Mouse (Mus musculus) MEL (cell line): ENCODE results near the gene Cyfip2. TPM values are rescaled to one million over a fixed set of nuclear protein-coding genes. Genes with fewer than 3 reads are reported as not detected.

Experiments used
- DNase-seq: peaks from one replicate; pipeline ENCODE4 v3.0.0; 2011; ENCODE audit warnings: low read depth, low spot score
- H3K27ac ChIP-seq: 2 replicates; pipeline ENCODE4 v1.5.1; 2012; ENCODE audit warnings: low read depth, mild to moderate bottlenecking, control low read depth, low read length, moderate library complexity; ENCODE audit not compliant: control insufficient read depth
- H3K27me3 ChIP-seq, 2 experiments: fragments of 150-350 bp in 1 of 2; sonication (generic) in 1 of 2; 2 replicates each; pipeline ENCODE4 v1.6.1; 2012; ENCODE audit warnings: low read length in 2 of 2, mild to moderate bottlenecking in 2 of 2, improper control_type of control experiment in 1 of 2, moderate library complexity in 1 of 2; ENCODE audit not compliant: insufficient read depth in 2 of 2, control insufficient read depth in 1 of 2
- H3K36me3 ChIP-seq, 2 experiments: 2 replicates each; pipeline ENCODE4 v1.6.1; 2012 to 2014; ENCODE audit warnings: low read length in 2 of 2, improper control_type of control experiment in 1 of 2, inconsistent platforms in 1 of 2, mild to moderate bottlenecking in 1 of 2; ENCODE audit not compliant: insufficient read depth in 2 of 2, control insufficient read depth in 1 of 2
- H3K4me1 ChIP-seq, 2 experiments: fragments of 150-350 bp in 1 of 2; sonication (generic) in 1 of 2; 2 replicates each; pipeline ENCODE4 v1.6.1; 2012; ENCODE audit warnings: low read length in 2 of 2, improper control_type of control experiment in 1 of 2, mild to moderate bottlenecking in 1 of 2; ENCODE audit not compliant: insufficient read depth in 2 of 2, control insufficient read depth in 1 of 2
- H3K4me3 ChIP-seq, 2 experiments: fragments of 150-350 bp in 1 of 2; sonication (generic) in 1 of 2; 2 replicates each; pipeline ENCODE4 v1.5.1; 2012; ENCODE audit warnings: low read depth in 2 of 2, low read length in 2 of 2, mild to moderate bottlenecking in 2 of 2, moderate library complexity in 2 of 2, control low read depth in 1 of 2, improper control_type of control experiment in 1 of 2; ENCODE audit not compliant: control insufficient read depth in 1 of 2, insufficient read depth in 1 of 2
- H3K79me2 ChIP-seq: 2 replicates; pipeline ENCODE4 v1.6.1; 2012; ENCODE audit warnings: mild to moderate bottlenecking, low read length, moderate library complexity; ENCODE audit not compliant: control insufficient read depth, poor library complexity, insufficient read depth
- H3K9ac ChIP-seq: 2 replicates; pipeline ENCODE4 v1.6.1; 2012; ENCODE audit warnings: low read depth, mild to moderate bottlenecking, control low read depth, low read length, moderate library complexity; ENCODE audit not compliant: control insufficient read depth, poor library complexity, severe bottlenecking
- H3K9me3 ChIP-seq: fragments of 150-350 bp; sonication (generic); replicated peaks from 2 replicates; pipeline ENCODE4 v1.6.1; 2012; ENCODE audit warnings: mild to moderate bottlenecking, low read length, improper control_type of control experiment, moderate library complexity; ENCODE audit not compliant: insufficient read depth
- BHLHE40 ChIP-seq: IDR thresholded peaks from 2 replicates; pipeline ENCODE4 v1.6.1; 2012; ENCODE audit warnings: low read depth, mild to moderate bottlenecking, inconsistent platforms, low read length, improper control_type of control experiment, borderline replicate concordance
- CHD1 ChIP-seq: IDR thresholded peaks from 2 replicates; pipeline ENCODE4 v1.6.1; 2012; ENCODE audit warnings: low read depth, mild to moderate bottlenecking, inconsistent platforms, low read length, improper control_type of control experiment
- CHD2 ChIP-seq: IDR thresholded peaks from 2 replicates; pipeline ENCODE4 v1.6.1; 2011; ENCODE audit warnings: low read length, improper control_type of control experiment
- CTCF ChIP-seq, 3 experiments: IDR thresholded peaks in 2 of 3; conservative IDR thresholded peaks in 1 of 3; 2 replicates each; pipeline ENCODE4 v1.5.1; 2011 to 2012; ENCODE audit warnings: low read length in 3 of 3, low read depth in 2 of 3, mild to moderate bottlenecking in 2 of 3, improper control_type of control experiment in 1 of 3, inconsistent platforms in 1 of 3, mixed read lengths in 1 of 3, moderate library complexity in 1 of 3; ENCODE audit not compliant: control insufficient read depth in 1 of 3, insufficient read depth in 1 of 3, poor library complexity in 1 of 3, severe bottlenecking in 1 of 3
- ELF1 ChIP-seq: IDR thresholded peaks from 2 replicates; pipeline ENCODE4 v1.6.1; 2014; ENCODE audit warnings: low read depth, mild to moderate bottlenecking, inconsistent platforms, low read length, improper control_type of control experiment, moderate library complexity
- EP300 ChIP-seq, 2 experiments: IDR thresholded peaks; 2 replicates each; pipeline ENCODE4 v1.6.1; 2011; ENCODE audit warnings: improper control_type of control experiment in 2 of 2, low read length in 2 of 2, low read depth in 1 of 2, mild to moderate bottlenecking in 1 of 2
- GABPA ChIP-seq: IDR thresholded peaks from 2 replicates; pipeline ENCODE4 v1.6.1; 2012; ENCODE audit warnings: low read depth, mild to moderate bottlenecking, inconsistent platforms, low read length, improper control_type of control experiment, moderate library complexity
- HCFC1 ChIP-seq: IDR thresholded peaks from 2 replicates; pipeline ENCODE4 v1.6.1; 2012; ENCODE audit warnings: low read depth, mild to moderate bottlenecking, inconsistent platforms, low read length, improper control_type of control experiment, moderate library complexity
- KAT2A ChIP-seq: conservative IDR thresholded peaks from 2 replicates; pipeline ENCODE4 v1.6.1; 2012; ENCODE audit warnings: low read depth, low read length, improper control_type of control experiment, inconsistent platforms
- MAZ ChIP-seq: IDR thresholded peaks from 2 replicates; pipeline ENCODE4 v1.6.1; 2012; ENCODE audit warnings: low read depth, mild to moderate bottlenecking, inconsistent platforms, low read length, improper control_type of control experiment
- MEF2A ChIP-seq: IDR thresholded peaks from 2 replicates; pipeline ENCODE4 v1.6.1; 2014; ENCODE audit warnings: low read depth, mild to moderate bottlenecking, inconsistent platforms, low read length, improper control_type of control experiment; ENCODE audit not compliant: poor library complexity, insufficient replicate concordance, severe bottlenecking; ENCODE audit errors: extremely low read depth
- MYB ChIP-seq: IDR thresholded peaks from 2 replicates; pipeline ENCODE4 v1.6.1; 2011; ENCODE audit warnings: mild to moderate bottlenecking, low read depth, low read length, improper control_type of control experiment
- NELFE ChIP-seq: IDR thresholded peaks from 2 replicates; pipeline ENCODE4 v1.6.1; 2011; ENCODE audit warnings: low read depth, low read length, improper control_type of control experiment
- NRF1 ChIP-seq: IDR thresholded peaks from 2 replicates; pipeline ENCODE4 v1.6.1; 2014; ENCODE audit warnings: low read depth, mild to moderate bottlenecking, inconsistent platforms, low read length, improper control_type of control experiment, moderate library complexity; ENCODE audit not compliant: poor library complexity, insufficient read depth, severe bottlenecking
- POLR2A ChIP-seq, 2 experiments: IDR thresholded peaks; 2 replicates each; pipeline ENCODE4 v1.6.1; 2011 to 2012; ENCODE audit warnings: low read length in 2 of 2, mild to moderate bottlenecking in 2 of 2, control low read depth in 1 of 2, improper control_type of control experiment in 1 of 2, low read depth in 1 of 2, moderate library complexity in 1 of 2; ENCODE audit not compliant: control insufficient read depth in 1 of 2, insufficient read depth in 1 of 2, poor library complexity in 1 of 2
- POLR2AphosphoS5 ChIP-seq: IDR thresholded peaks from 2 replicates; pipeline ENCODE4 v1.6.1; 2012; ENCODE audit warnings: low read depth, borderline replicate concordance, mild to moderate bottlenecking, inconsistent platforms, low read length, moderate library complexity, mixed read lengths
- SMC3 ChIP-seq: IDR thresholded peaks from 2 replicates; pipeline ENCODE4 v1.6.1; 2011; ENCODE audit warnings: low read depth, low read length, improper control_type of control experiment
- TAL1 ChIP-seq: IDR thresholded peaks from 2 replicates; pipeline ENCODE4 v1.6.1; 2012; ENCODE audit warnings: mild to moderate bottlenecking, inconsistent platforms, low read length, moderate library complexity, mixed read lengths
- TBP ChIP-seq: IDR thresholded peaks from 2 replicates; pipeline ENCODE4 v1.8.0; 2011; ENCODE audit warnings: low read depth, low read length, improper control_type of control experiment
- ZMIZ1 ChIP-seq: IDR thresholded peaks from 2 replicates; pipeline ENCODE4 v1.6.1; 2012; ENCODE audit warnings: low read depth, mild to moderate bottlenecking, inconsistent platforms, low read length, improper control_type of control experiment, moderate library complexity
- ZNF384 ChIP-seq: IDR thresholded peaks from 2 replicates; pipeline ENCODE4 v1.6.1; 2012; ENCODE audit warnings: low read depth, mild to moderate bottlenecking, inconsistent platforms, low read length, improper control_type of control experiment
- polyA plus RNA-seq, 2 experiments: library from polyadenylated mRNA; stranded (reverse) in 1 of 2; unstranded in 1 of 2; fragments of >175 nt in 1 of 2; fragments of >200 nt in 1 of 2; gene quantifications; 2 replicates each; pipeline versions ENCODE4 v1.2.1 to v1.2.4; 2012; ENCODE audit warnings: low replicate concordance in 2 of 2, low read depth in 1 of 2; ENCODE audit not compliant: insufficient read length in 2 of 2, insufficient read depth in 1 of 2, missing spikeins in 1 of 2
- total RNA-seq: library from RNA; depleted of rRNA; stranded (reverse); fragments of 300-350 nt; gene quantifications from 2 replicates; pipeline ENCODE4 v1.2.3, GENCODE M21; 2012

Gene Cyfip2
- total and polyA plus RNA-seq, 3 experiments = 9.9 to 31.8 (median 18.9) TPM

- H3K79me2 ChIP-seq = no peaks in the 10 kb centered on the region
- H3K27me3 ChIP-seq = no peaks in the 10 kb centered on the region
- no peaks in the 10 kb centered on the region for H3K4me1 ChIP-seq
- H3K27ac ChIP-seq = no peak overlapping the region
- peaks cover 0 to 6% of the 10 kb centered on the region in 2 experiments; a peak in 2 of 4 replicates for H3K36me3 ChIP-seq
- H3K9ac ChIP-seq = no peak overlapping the region
- H3K4me3 ChIP-seq = no peak overlapping the region
- H3K9me3 ChIP-seq = no peaks in the 10 kb centered on the region
- no peak for DNase-seq
- no peak for TF ChIP-seq NELFE
- TF ChIP-seq EP300 (IDR thresholded peaks at IDR 0.05; ENCODE audit: low read depth in 1 of 2, low read length in 2 of 2) = no peak
- no peak for TF ChIP-seq KAT2A
- TF ChIP-seq SMC3 = no peak
- TF ChIP-seq MYB = no peak
- TF ChIP-seq NRF1 = no peak
- TF ChIP-seq TBP = no peak
- TF ChIP-seq TAL1 = no peak
- no peak for TF ChIP-seq ZMIZ1
- no peak for TF ChIP-seq CTCF (IDR thresholded peaks at IDR 0.05 in 2 of 3, conservative IDR thresholded peaks at IDR 0.05 in 1 of 3; ENCODE audit: control insufficient read depth in 1 of 3, insufficient read depth in 1 of 3, low read depth in 2 of 3, low read length in 3 of 3, poor library complexity in 1 of 3, severe bottlenecking in 1 of 3)
- no peak for TF ChIP-seq CHD2
- no peak for TF ChIP-seq HCFC1
- TF ChIP-seq POLR2AphosphoS5 = no peak; the same call in 1 of the 2 replicates
- TF ChIP-seq MEF2A = no peak
- no peak for TF ChIP-seq POLR2A (IDR thresholded peaks at IDR 0.05; ENCODE audit: control insufficient read depth in 1 of 2, insufficient read depth in 1 of 2, low read depth in 1 of 2, low read length in 2 of 2, poor library complexity in 1 of 2)
- no peak for TF ChIP-seq GABPA
- TF ChIP-seq, all 39 proteins: peak for 0
These were observed 34.0 kb downstream of the Cyfip2 start for GRCm38 (mm10) chr11:46278709-46279108.

- no peak overlapping the region for H3K4me3 ChIP-seq
- peaks cover 0 to 6% of the 10 kb centered on the region in 2 experiments; a peak in 2 of 4 replicates for H3K36me3 ChIP-seq
- no peaks in the 10 kb centered on the region for H3K79me2 ChIP-seq
- no peaks in the 10 kb centered on the region for H3K4me1 ChIP-seq
- TF ChIP-seq ZNF384 = no peak
- TF ChIP-seq ZMIZ1 = no peak
- TF ChIP-seq TBP = no peak
- TF ChIP-seq BHLHE40 = no peak
- TF ChIP-seq ELF1 = no peak
- no peak for TF ChIP-seq MAZ
- no peak for TF ChIP-seq CTCF (IDR thresholded peaks at IDR 0.05 in 2 of 3, conservative IDR thresholded peaks at IDR 0.05 in 1 of 3; ENCODE audit: control insufficient read depth in 1 of 3, insufficient read depth in 1 of 3, low read depth in 2 of 3, low read length in 3 of 3, poor library complexity in 1 of 3, severe bottlenecking in 1 of 3)
- no peak for TF ChIP-seq CHD1
- no peak for TF ChIP-seq NRF1
- no peak overlapping the region for H3K27ac ChIP-seq
- H3K9me3 ChIP-seq = no peaks in the 10 kb centered on the region
- H3K27me3 ChIP-seq = no peaks in the 10 kb centered on the region
- no peak for DNase-seq
- H3K9ac ChIP-seq = no peak overlapping the region
These were observed 34.5 kb downstream of the Cyfip2 start for GRCm38 (mm10) chr11:46278140-46278539.
